Mouse (Mus musculus) retina, embryonic 14.5 days (tissue): Measurements from ENCODE around the gene Ostf1.

Experiments used
- DNase-seq: peaks from one replicate; pipeline ENCODE4 v3.0.0-alpha.2; 2015; ENCODE audit warnings: low spot score

Gene Ostf1

GRCm38 (mm10) chr19:18631644-18632219, at the start of gene Ostf1, which contains the start of gene Nmrk1:
Gene Ostf1 (minus strand): TSS chr19:18631823.
Gene Nmrk1 (plus strand): TSS chr19:18631950.
- peak; percentile 94 for DNase-seq

- no peak for DNase-seq
Measured at GRCm38 (mm10) chr19:18673116-18673515, 41.5 kb upstream of the Ostf1 start.

GRCm38 (mm10) chr19:18672498-18672897, 40.9 kb upstream of the Ostf1 start:
- DNase-seq = no peak

GRCm38 (mm10) chr19:18671056-18671741, 39.6 kb upstream of the Ostf1 start:
- DNase-seq = peak; percentile 46

GRCm38 (mm10) chr19:18670608-18671007, 39.0 kb upstream of the Ostf1 start, which contains the start of gene Carnmt1:
Gene Carnmt1 (plus strand): TSS chr19:18670764.
- DNase-seq = peak; percentile 99

GRCm38 (mm10) chr19:18669551-18669950, 37.9 kb upstream of the Ostf1 start:
- peak; percentile 67 for DNase-seq

GRCm38 (mm10) chr19:18666966-18667365, 35.3 kb upstream of the Ostf1 start:
- DNase-seq = peak; percentile 79

GRCm38 (mm10) chr19:18663904-18664303, 32.3 kb upstream of the Ostf1 start:
- no peak for DNase-seq

- no peak for DNase-seq
Measured at GRCm38 (mm10) chr19:18661683-18662082, 30.1 kb upstream of the Ostf1 start.

- no peak for DNase-seq
Measured at GRCm38 (mm10) chr19:18660466-18660865, 28.8 kb upstream of the Ostf1 start.

GRCm38 (mm10) chr19:18659349-18659748, 27.7 kb upstream of the Ostf1 start:
- no peak for DNase-seq

- DNase-seq = no peak
Measured at GRCm38 (mm10) chr19:18658473-18658872, 26.9 kb upstream of the Ostf1 start.

GRCm38 (mm10) chr19:18655999-18656398, 24.4 kb upstream of the Ostf1 start:
- DNase-seq = no peak

- DNase-seq = no peak
Measured at GRCm38 (mm10) chr19:18654984-18655383, 23.4 kb upstream of the Ostf1 start.

- no peak for DNase-seq
Measured at GRCm38 (mm10) chr19:18654330-18654729, 22.7 kb upstream of the Ostf1 start.

GRCm38 (mm10) chr19:18653058-18653457, 21.4 kb upstream of the Ostf1 start:
- DNase-seq = no peak

- no peak for DNase-seq
Measured at GRCm38 (mm10) chr19:18652592-18652991, 21.0 kb upstream of the Ostf1 start.

GRCm38 (mm10) chr19:18650473-18650872, 18.9 kb upstream of the Ostf1 start:
- DNase-seq = no peak

GRCm38 (mm10) chr19:18649955-18650354, 18.3 kb upstream of the Ostf1 start:
- no peak for DNase-seq

GRCm38 (mm10) chr19:18648558-18648945, 16.9 kb upstream of the Ostf1 start:
- DNase-seq = no peak

- DNase-seq = no peak
Measured at GRCm38 (mm10) chr19:18647775-18648557, 16.3 kb upstream of the Ostf1 start.

GRCm38 (mm10) chr19:18646853-18647420, 15.3 kb upstream of the Ostf1 start:
- DNase-seq = no peak

- no peak for DNase-seq
Measured at GRCm38 (mm10) chr19:18646397-18646796, 14.8 kb upstream of the Ostf1 start.
